Mouse (Mus musculus): ENCODE results near the gene Cers6. TPM values are rescaled to one million over a fixed set of nuclear protein-coding genes. Genes with fewer than 3 reads are reported as not detected.

Cers6 gene
- total RNA-seq, 2 experiments from 2014 or later, result 96.5 to 109 TPM

Other genes starting within 250 kb of the Cers6 start
- gene 4932414N04Rik, start 205.0 kb upstream of the Cers6 start, total RNA-seq (2021), result not detected